Comparison of ENCODE assay signal across 8 mouse cellular contexts in the genomic region with DNA sequence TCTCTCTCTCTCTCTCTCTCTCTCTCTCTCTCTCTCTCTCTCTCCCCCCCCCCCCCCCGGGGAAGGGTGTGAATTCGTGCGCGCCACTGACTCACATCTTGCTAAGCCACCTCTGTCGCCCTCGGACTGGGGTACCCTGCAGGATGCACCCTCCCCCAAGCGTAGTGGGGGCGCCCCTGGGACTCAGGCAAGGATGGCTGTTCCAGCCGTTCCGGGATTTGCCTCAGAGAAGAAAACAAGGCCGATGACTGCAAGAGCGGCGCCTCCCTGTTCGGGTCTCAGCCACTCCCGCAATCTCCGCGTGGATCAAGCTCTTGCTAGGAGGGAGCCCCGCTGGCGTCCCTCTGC. TPM values are rescaled to one million over a fixed set of nuclear protein-coding genes. Genes with fewer than 3 reads are reported as not detected.
A peak's percentile ranks its signal among the peaks of the same experiment; 100 is the strongest.
DNase-seq lines count a peak whose midpoint lies in the region; ATAC-seq and TF ChIP-seq lines count a peak whose summit lies in the region.

No protein-coding gene starts in this region.

- no peak for TF ChIP-seq POLR2A in small intestine, adult 2 months (IDR thresholded peaks at IDR 0.05; ENCODE audit: low read depth, low read length)

- in situ Hi-C loops in ES-E14 (cut with MboI; ENCODE audit: low sequenced_read_pairs in 2 of 2, unreplicated experiment in 2 of 2) = no loop called here

- peak; percentile 37 for ATAC-seq in intestine, embryonic 15.5 days

- H3K4me1 ChIP-seq in ES-E14 (ENCODE audit: control insufficient read depth in 2 of 2, insufficient read depth in 2 of 2, low read length in 2 of 2, poor library complexity in 1 of 2) = peaks cover under 1 to 7% of the 10 kb centered on the region in 2 experiments; a peak in 1 of 4 replicates
- peaks cover 60% of the 10 kb centered on the region for H3K4me1 ChIP-seq in forebrain, embryonic 10.5 days
- 0 out of 2 replicates have a peak, but pooled peaks cover 7% of the 10 kb centered on the region for H3K4me1 ChIP-seq in intestine, embryonic 15.5 days (replicated peaks)
- peaks cover 11% of the 10 kb centered on the region for H3K4me1 ChIP-seq in small intestine, adult 2 months (ENCODE audit: control insufficient read depth, insufficient read depth, insufficient read length, low read length)

- no peak overlapping the region for H3K27ac ChIP-seq in ES-E14 (ENCODE audit: insufficient read depth, low read depth, low read length, poor library complexity, severe bottlenecking)
- H3K27ac ChIP-seq in forebrain, embryonic 10.5 days = peak overlapping the region; percentile 93
- peak overlapping the region; percentile 83 for H3K27ac ChIP-seq in intestine, embryonic 15.5 days
- peak overlapping the region; percentile 83 for H3K27ac ChIP-seq in small intestine, adult 2 months (ENCODE audit: insufficient read depth, low read depth, low read length)

- H3K27me3 ChIP-seq in forebrain, embryonic 10.5 days (ENCODE audit: poor library complexity, severe bottlenecking) = peaks cover 72% of the 10 kb centered on the region
- H3K27me3 ChIP-seq in intestine, embryonic 15.5 days (replicated peaks) = peaks cover 18% of the 10 kb centered on the region
- H3K27me3 ChIP-seq in small intestine, adult 2 months (ENCODE audit: control insufficient read depth, insufficient read depth, low read length) = peaks cover 20% of the 10 kb centered on the region

- H3K9me3 ChIP-seq in ES-E14 (ENCODE audit: control insufficient read depth, insufficient read depth, low read depth, low read length) = no peaks in the 10 kb centered on the region
- H3K9me3 ChIP-seq in forebrain, embryonic 10.5 days = no peaks in the 10 kb centered on the region
- H3K9me3 ChIP-seq in intestine, embryonic 15.5 days = no peaks in the 10 kb centered on the region

- peak; percentile 27 to 44 for DNase-seq in heart, adult 9 months (ENCODE audit: low spot score in 2 of 2)
- DNase-seq in heart, adult 8-10 months (ENCODE audit: low spot score) = no peak
- no peak for DNase-seq in ES-E14 (ENCODE audit: low read depth, low spot score)
- peak; percentile 37 for DNase-seq in forebrain, embryonic 10.5 days (ENCODE audit: extremely low spot score, low spot score)
- DNase-seq in lung, postnatal 36 days = peak; percentile 27
- DNase-seq in urinary bladder, postnatal 4 days (ENCODE audit: low spot score in 2 of 2) = no peak

- H3K36me3 ChIP-seq in ES-E14 (ENCODE audit: control insufficient read depth, insufficient read depth, low read length, poor library complexity, severe bottlenecking) = no peaks in the 10 kb centered on the region
- no peaks in the 10 kb centered on the region for H3K36me3 ChIP-seq in forebrain, embryonic 10.5 days (replicated peaks)
- no peaks in the 10 kb centered on the region for H3K36me3 ChIP-seq in intestine, embryonic 15.5 days
- no peaks in the 10 kb centered on the region for H3K36me3 ChIP-seq in small intestine, adult 2 months (ENCODE audit: control insufficient read depth, insufficient read depth, low read length)

- H3K9ac ChIP-seq in ES-E14 (ENCODE audit: insufficient read depth, low read depth, low read length, poor library complexity, severe bottlenecking) = peak overlapping the region; percentile 75
- peak overlapping the region; percentile 62 for H3K9ac ChIP-seq in intestine, embryonic 15.5 days

- TF ChIP-seq CTCF in small intestine, adult 2 months (IDR thresholded peaks at IDR 0.05; ENCODE audit: extremely low read depth, insufficient read length, insufficient replicate concordance, low read depth, low read length) = no peak

- 5% methylated on average over 18 of the region's 19 CpGs for WGBS in forebrain, embryonic 10.5 days
- 6% methylated on average over 14 of the region's 19 CpGs for WGBS in intestine, embryonic 15.5 days
- WGBS in small intestine, adult 2 months = 3% methylated on average over 13 of the region's 19 CpGs

- H3K4me3 ChIP-seq in ES-E14 (ENCODE audit: insufficient read depth in 1 of 2, low read depth in 1 of 2, low read length in 2 of 2, poor library complexity in 1 of 2, severe bottlenecking in 1 of 2) = peak overlapping the region; percentile 47 to 62
- H3K4me3 ChIP-seq in forebrain, embryonic 10.5 days = peak overlapping the region; percentile 58
- H3K4me3 ChIP-seq in intestine, embryonic 15.5 days (replicated peaks) = peak overlapping the region; percentile 44
- H3K4me3 ChIP-seq in small intestine, adult 2 months (ENCODE audit: low read depth, low read length) = peak overlapping the region; percentile 64

- peak overlapping the region; percentile 65 for H3K4me2 ChIP-seq in intestine, embryonic 15.5 days (replicated peaks)

TF ChIP-seq in ES-E14, 5 proteins besides CTCF, POLR2A, EP300 and RAD21:
- TF ChIP-seq HCFC1 (IDR thresholded peaks at IDR 0.05; ENCODE audit: borderline replicate concordance, insufficient read depth, low read length) (no peak), ZC3H11A (IDR thresholded peaks at IDR 0.05; ENCODE audit: borderline replicate concordance, low read depth, low read length) (no peak), MAFK (IDR thresholded peaks at IDR 0.05; ENCODE audit: insufficient read depth, low read depth, low read length) (no peak), CHD2 (IDR thresholded peaks at IDR 0.05; ENCODE audit: low read depth, low read length) (no peak)

RNA-seq across cellular contexts. Expression of a gene that starts 0.6 kb away (rescaled TPM):
- total RNA-seq in heart, adult 8-10 months (2022) = 10 to 100 TPM; 18.7 to 23.4 (median 20.5) TPM
- total RNA-seq in ES-E14 (2012; rRNA removed) = 32.9 and 33.5 TPM in 2 replicates
- polyA plus RNA-seq in forebrain, embryonic 10.5 days (2016; fragmentation: Nextera tagmentation; extraction: Ambion mirVana) = 18.0 and 18.9 TPM in 2 replicates
- 12.4 and 13.7 TPM in 2 replicates for polyA plus RNA-seq in intestine, embryonic 15.5 days (2015; fragmentation: Nextera tagmentation; extraction: Ambion mirVana)
- 4.5 and 5.5 TPM in 2 replicates for polyA plus RNA-seq in small intestine, adult 2 months (2012; rRNA removed)

Comparison
In these comparisons a context has a peak if more than half of its experiments do, and no peak if none do; other contexts are left out.
1. DNase-seq: peak in heart, adult 9 months (2 of 2), forebrain, embryonic 10.5 days (single experiment) and lung, postnatal 36 days (single experiment); none in heart, adult 8-10 months (single experiment), ES-E14 (single experiment) and urinary bladder, postnatal 4 days (0 of 2).
2. Peak in every context shown above with its lines, with median percentiles within 50 percentile points of each other: H3K4me3 ChIP-seq.